Mouse (Mus musculus) limb, embryonic 13.5 days (tissue): ENCODE measurements around the gene Gm28729. TPM values are rescaled to one million over a fixed set of nuclear protein-coding genes. Genes with fewer than 3 reads are reported as not detected.

Experiments
- ATAC-seq: fragments of 200-750 bp; cut with Nextera tagmentation; 2 replicates; pipeline ENCODE4 v1.8.0; 2017; ENCODE audit warnings: low read depth, moderate number of reproducible peaks, moderate TSS enrichment; ENCODE audit not compliant: low FRiP score
- H3K27ac ChIP-seq: fragments of 300-500 bp; sonication (generic); 2 replicates; pipeline ENCODE4 v1.5.1; 2015; ENCODE audit warnings: inconsistent platforms, mild to moderate bottlenecking, moderate library complexity
- H3K27me3 ChIP-seq: fragments of 300-500 bp; sonication (generic); 2 replicates; pipeline ENCODE4 v1.6.1; 2015; ENCODE audit warnings: mild to moderate bottlenecking, inconsistent platforms
- H3K36me3 ChIP-seq: fragments of 300-500 bp; sonication (generic); 2 replicates; pipeline ENCODE4 v1.6.1; 2015; ENCODE audit warnings: inconsistent platforms, mild to moderate bottlenecking, moderate library complexity
- H3K4me1 ChIP-seq: fragments of 300-500 bp; sonication (generic); 2 replicates; pipeline ENCODE4 v1.6.1; 2015; ENCODE audit warnings: inconsistent platforms
- H3K4me2 ChIP-seq: fragments of 300-500 bp; sonication (generic); replicated peaks from 2 replicates; pipeline ENCODE4 v1.6.1; 2015; ENCODE audit warnings: inconsistent platforms, mild to moderate bottlenecking, moderate library complexity
- H3K4me3 ChIP-seq: fragments of 300-500 bp; sonication (generic); 2 replicates; pipeline ENCODE4 v1.5.1; 2015; ENCODE audit warnings: moderate library complexity, mild to moderate bottlenecking, inconsistent platforms
- H3K9ac ChIP-seq: fragments of 300-500 bp; sonication (generic); 2 replicates; pipeline ENCODE4 v1.6.1; 2015; ENCODE audit warnings: mild to moderate bottlenecking, inconsistent platforms
- H3K9me3 ChIP-seq: fragments of 300-500 bp; sonication (generic); 2 replicates; pipeline ENCODE4 v1.6.1; 2016; ENCODE audit warnings: inconsistent platforms
- WGBS: fragments of 180-500 bp; shearing (Covaris S2); methylation state at CpG from one replicate; pipeline ENCODE4 v1.1.7; 2015; 5-methylcytosine and 5-hydroxymethylcytosine counted together
- polyA plus RNA-seq: library from polyadenylated mRNA; unstranded; fragments of >200 nt; fragmentation: Nextera tagmentation; extraction: Ambion mirVana; gene quantifications from 2 replicates; pipeline ENCODE4 v1.2.1, GENCODE M21; 2015

The Gm28729 gene
- polyA plus RNA-seq, 1 experiment from 2014 or later, result 0.14 TPM

GRCm38 (mm10) chr9:96450900-96451720, 74.0 kb downstream of the Gm28729 start:
- H3K4me1 ChIP-seq, result 0 out of 2 replicates have a peak, but pooled peaks cover 5% of the 10 kb centered on the region
- H3K27me3 ChIP-seq, result no peaks in the 10 kb centered on the region
- H3K4me3 ChIP-seq, result no peak overlapping the region
- H3K9ac ChIP-seq, result no peak overlapping the region
- H3K27ac ChIP-seq, result no peak overlapping the region; the same call in 1 of the 2 replicates
- WGBS, result 71% methylated on average over 12 of the region's 12 CpGs
- no peak; the same call in 1 of the 2 replicates for ATAC-seq
- H3K36me3 ChIP-seq, result no peaks in the 10 kb centered on the region
- H3K4me2 ChIP-seq, result no peak overlapping the region
- H3K9me3 ChIP-seq, result no peaks in the 10 kb centered on the region

GRCm38 (mm10) chr9:96449514-96449913, 75.5 kb downstream of the Gm28729 start:
- no peak overlapping the region for H3K4me2 ChIP-seq
- 0 out of 2 replicates have a peak, but pooled peaks cover 5% of the 10 kb centered on the region for H3K4me1 ChIP-seq
- H3K27ac ChIP-seq, result no peak overlapping the region
- no peak for ATAC-seq
- H3K9ac ChIP-seq, result no peak overlapping the region
- H3K4me3 ChIP-seq, result no peak overlapping the region
- H3K36me3 ChIP-seq, result no peaks in the 10 kb centered on the region
- WGBS, result 87% methylated on average over 9 of the region's 9 CpGs
- no peaks in the 10 kb centered on the region for H3K27me3 ChIP-seq
- H3K9me3 ChIP-seq, result no peaks in the 10 kb centered on the region

- Histone ChIP-seq H3K4me2 (no peak overlapping the region), H3K4me1 (no peaks in the 10 kb centered on the region), H3K9ac (no peak overlapping the region), H3K27ac (no peak overlapping the region), H3K4me3 (no peak overlapping the region), H3K36me3 (no peaks in the 10 kb centered on the region), H3K27me3 (no peaks in the 10 kb centered on the region), H3K9me3 (no peaks in the 10 kb centered on the region)
- 64% methylated on average over 4 of the region's 4 CpGs for WGBS
- no peak for ATAC-seq
Observed at GRCm38 (mm10) chr9:96445351-96445750, 79.7 kb downstream of the Gm28729 start.

GRCm38 (mm10) chr9:96442081-96442480, 83.0 kb downstream of the Gm28729 start:
- Histone ChIP-seq H3K9me3 (no peaks in the 10 kb centered on the region), H3K4me1 (peaks cover 18% of the 10 kb centered on the region), H3K36me3 (no peaks in the 10 kb centered on the region), H3K4me2 (no peak overlapping the region), H3K27me3 (0 out of 2 replicates have a peak, but pooled peaks cover 4% of the 10 kb centered on the region), H3K9ac (no peak overlapping the region), H3K4me3 (no peak overlapping the region), H3K27ac (no peak overlapping the region)
- 24% methylated on average over 10 of the region's 10 CpGs for WGBS
- ATAC-seq, result no peak

- WGBS, result 3% methylated on average over 8 of the region's 8 CpGs
- Histone ChIP-seq H3K36me3 (no peaks in the 10 kb centered on the region), H3K9me3 (no peaks in the 10 kb centered on the region), H3K4me2 (peak overlapping the region; percentile 88), H3K27ac (peak overlapping the region; percentile 67), H3K4me1 (peaks cover 38% of the 10 kb centered on the region), H3K27me3 (0 out of 2 replicates have a peak, but pooled peaks cover 4% of the 10 kb centered on the region), H3K4me3 (peak overlapping the region; percentile 50), H3K9ac (peak overlapping the region; percentile 76)
- ATAC-seq, result peak; percentile 45
Observed at GRCm38 (mm10) chr9:96438334-96438871, 86.7 kb downstream of the Gm28729 start.

GRCm38 (mm10) chr9:96437805-96438333, 87.2 kb downstream of the Gm28729 start:
- no peaks in the 10 kb centered on the region for H3K36me3 ChIP-seq
- H3K4me3 ChIP-seq, result peak overlapping the region; percentile 50
- peaks cover 38% of the 10 kb centered on the region for H3K4me1 ChIP-seq
- peak overlapping the region; percentile 76 for H3K9ac ChIP-seq
- H3K9me3 ChIP-seq, result no peaks in the 10 kb centered on the region
- H3K27me3 ChIP-seq, result 0 out of 2 replicates have a peak, but pooled peaks cover 4% of the 10 kb centered on the region
- H3K4me2 ChIP-seq, result peak overlapping the region; percentile 88
- peak; percentile 73 for ATAC-seq
- peak overlapping the region; percentile 67 for H3K27ac ChIP-seq
- WGBS, result under 1% methylated on average over 25 of the region's 25 CpGs

- Histone ChIP-seq H3K9me3 (no peaks in the 10 kb centered on the region), H3K4me2 (peak overlapping the region; percentile 88), H3K36me3 (no peaks in the 10 kb centered on the region), H3K4me3 (peak overlapping the region; percentile 50), H3K9ac (peak overlapping the region; percentile 76), H3K4me1 (peaks cover 38% of the 10 kb centered on the region), H3K27me3 (0 out of 2 replicates have a peak, but pooled peaks cover 4% of the 10 kb centered on the region), H3K27ac (peak overlapping the region; percentile 67; the same call in 1 of the 2 replicates)
- 14% methylated on average over 28 of the region's 28 CpGs for WGBS
- peak; percentile 18; the same call in 1 of the 2 replicates for ATAC-seq
Observed at GRCm38 (mm10) chr9:96436901-96437804, 87.9 kb downstream of the Gm28729 start.

Other genes with a start within 250 kb of the Gm28729 start
- gene Atp1b3, start 160.8 kb downstream of the Gm28729 start, polyA plus RNA-seq, result 126 and 131 TPM in 2 replicates
- gene Rnf7, start 46.6 kb downstream of the Gm28729 start, polyA plus RNA-seq, result 246 and 254 TPM in 2 replicates
- 22.7 and 25.1 TPM in 2 replicates for gene Rasa2, start 106.4 kb upstream of the Gm28729 start, polyA plus RNA-seq
- 14.1 and 14.4 TPM in 2 replicates for gene Zbtb38, start 227.6 kb upstream of the Gm28729 start, polyA plus RNA-seq